Mouse (Mus musculus) stomach, postnatal 0 days (tissue): Measurements from ENCODE around the gene Tbc1d14. TPM values are rescaled to one million over a fixed set of nuclear protein-coding genes. Genes with fewer than 3 reads are reported as not detected.
A peak's percentile ranks its signal among the peaks of the same experiment; 100 is the strongest.

Experiments
- ATAC-seq: fragments of 200-750 bp; cut with Nextera tagmentation; 2 replicates; pipeline ENCODE4 v1.8.0; 2017; ENCODE audit not compliant: low FRiP score, low TSS enrichment
- DNase-seq: peaks from one replicate; pipeline ENCODE4 v3.0.0-alpha.2; 2016; ENCODE audit warnings: low spot score
- H3K27ac ChIP-seq: fragments of 300-500 bp; sonication (generic); replicated peaks from 2 replicates; pipeline ENCODE4 v1.5.1; 2014; ENCODE audit warnings: mild to moderate bottlenecking, control low read depth
- H3K27me3 ChIP-seq: fragments of 300-500 bp; sonication (generic); 2 replicates; pipeline ENCODE4 v1.6.1; 2014; ENCODE audit warnings: low read length; ENCODE audit not compliant: control insufficient read depth, insufficient read depth
- H3K36me3 ChIP-seq: fragments of 300-500 bp; sonication (generic); 2 replicates; pipeline ENCODE4 v1.6.1; 2014; ENCODE audit warnings: low read length, mixed read lengths; ENCODE audit not compliant: control insufficient read depth, insufficient read depth
- H3K4me1 ChIP-seq: fragments of 300-500 bp; sonication (generic); replicated peaks from 2 replicates; pipeline ENCODE4 v1.6.1; 2014; ENCODE audit warnings: antibody characterized with exemption; ENCODE audit not compliant: control insufficient read depth, insufficient read depth
- H3K4me2 ChIP-seq: fragments of 300-500 bp; sonication (generic); replicated peaks from 2 replicates; pipeline ENCODE4 v1.6.1; 2014; ENCODE audit warnings: low read depth, mild to moderate bottlenecking, control low read depth, moderate library complexity
- H3K4me3 ChIP-seq: fragments of 300-500 bp; sonication (generic); 2 replicates; pipeline ENCODE4 v1.5.1; 2014; ENCODE audit warnings: low read depth, low read length, control low read depth
- H3K9ac ChIP-seq: fragments of 300-500 bp; sonication (generic); 2 replicates; pipeline ENCODE4 v1.6.1; 2014; ENCODE audit warnings: mild to moderate bottlenecking, low read length, control low read depth, mixed read lengths
- H3K9me3 ChIP-seq: fragments of 300-500 bp; sonication (generic); 2 replicates; pipeline ENCODE4 v1.6.1; 2016; ENCODE audit warnings: low read length; ENCODE audit not compliant: control insufficient read depth
- CTCF ChIP-seq: IDR thresholded peaks from 2 replicates; pipeline ENCODE4 v1.5.1; 2016; ENCODE audit warnings: antibody characterized with exemption, low read depth, mild to moderate bottlenecking, moderate library complexity
- EP300 ChIP-seq: optimal IDR thresholded peaks from 2 replicates; pipeline ENCODE3; 2016; ENCODE audit warnings: antibody characterized with exemption
- WGBS: fragments of 180-500 bp; shearing (Covaris S2); extraction: QIAGEN DNeasy Blood & Tissue Kit; methylation state at CpG from one replicate; pipeline ENCODE4 v1.1.7; 2014; 5-methylcytosine and 5-hydroxymethylcytosine counted together
- polyA plus RNA-seq: library from polyadenylated mRNA; unstranded; fragments of >200 nt; fragmentation: Nextera tagmentation; extraction: Ambion mirVana; gene quantifications from 2 replicates; pipeline ENCODE4 v1.2.1, GENCODE M21; 2015

The Tbc1d14 gene
- polyA plus RNA-seq, 1 experiment from 2014 or later, result 22.1 TPM

- Histone ChIP-seq H3K27ac (0 out of 2 replicates have a peak overlapping the region, but pooled peaks have one; percentile 31), H3K4me3 (no peak overlapping the region), H3K27me3 (no peaks in the 10 kb centered on the region), H3K4me1 (0 out of 2 replicates have a peak, but pooled peaks cover 5% of the 10 kb centered on the region), H3K9ac (no peak overlapping the region), H3K36me3 (no peaks in the 10 kb centered on the region), H3K9me3 (no peaks in the 10 kb centered on the region), H3K4me2 (no peak overlapping the region)
- WGBS, result 48% methylated on average over 7 of the region's 7 CpGs
- TF ChIP-seq CTCF, result no peak
- TF ChIP-seq EP300, result no peak
- ATAC-seq, result no peak
- no peak for DNase-seq
Measured at GRCm38 (mm10) chr5:36557584-36558308, 35.3 kb downstream of the Tbc1d14 start.

GRCm38 (mm10) chr5:36556906-36557305 is 36.2 kb downstream of the Tbc1d14 start:
- H3K9ac ChIP-seq, result no peak overlapping the region
- 90% methylated on average over 3 of the region's 3 CpGs for whole genome bisulfite sequencing
- 0 out of 2 replicates have a peak, but pooled peaks cover 5% of the 10 kb centered on the region for H3K4me1 ChIP-seq
- no peak overlapping the region for H3K27ac ChIP-seq
- no peaks in the 10 kb centered on the region for H3K36me3 ChIP-seq
- no peak overlapping the region for H3K4me2 ChIP-seq
- no peaks in the 10 kb centered on the region for H3K9me3 ChIP-seq
- no peak for DNase-seq
- no peak for ATAC-seq
- no peak for TF ChIP-seq CTCF
- TF ChIP-seq EP300, result no peak
- H3K27me3 ChIP-seq, result no peaks in the 10 kb centered on the region
- H3K4me3 ChIP-seq, result no peak overlapping the region

GRCm38 (mm10) chr5:36556289-36556688 is 36.8 kb downstream of the Tbc1d14 start:
- H3K4me3 ChIP-seq, result no peak overlapping the region
- H3K27me3 ChIP-seq, result no peaks in the 10 kb centered on the region
- no peak overlapping the region for H3K9ac ChIP-seq
- no peak overlapping the region for H3K27ac ChIP-seq
- WGBS, result 72% methylated on average over 4 of the region's 4 CpGs
- H3K9me3 ChIP-seq, result no peaks in the 10 kb centered on the region
- no peaks in the 10 kb centered on the region for H3K36me3 ChIP-seq
- H3K4me1 ChIP-seq, result 0 out of 2 replicates have a peak, but pooled peaks cover 5% of the 10 kb centered on the region
- ATAC-seq (no peak), DNase-seq (no peak)
- H3K4me2 ChIP-seq, result no peak overlapping the region
- TF ChIP-seq EP300 (no peak), CTCF (no peak)

- no peak overlapping the region for H3K9ac ChIP-seq
- H3K36me3 ChIP-seq, result no peaks in the 10 kb centered on the region
- H3K4me1 ChIP-seq, result 0 out of 2 replicates have a peak, but pooled peaks cover 3% of the 10 kb centered on the region
- no peak overlapping the region for H3K4me2 ChIP-seq
- TF ChIP-seq EP300, result no peak
- TF ChIP-seq CTCF, result no peak
- no peak for ATAC-seq
- WGBS, result 41% methylated on average over 5 of the region's 5 CpGs
- no peaks in the 10 kb centered on the region for H3K9me3 ChIP-seq
- DNase-seq, result no peak
- H3K27me3 ChIP-seq, result no peaks in the 10 kb centered on the region
- no peak overlapping the region for H3K4me3 ChIP-seq
- H3K27ac ChIP-seq, result 0 out of 2 replicates have a peak overlapping the region, but pooled peaks have one; percentile 45
Measured at GRCm38 (mm10) chr5:36554496-36554895, 38.6 kb downstream of the Tbc1d14 start.

GRCm38 (mm10) chr5:36553886-36554285 is 39.2 kb downstream of the Tbc1d14 start:
- Histone ChIP-seq H3K4me3 (no peak overlapping the region), H3K27ac (peak overlapping the region; percentile 65; the same call in 1 of the 2 replicates), H3K4me2 (no peak overlapping the region), H3K9ac (no peak overlapping the region), H3K4me1 (0 out of 2 replicates have a peak, but pooled peaks cover 3% of the 10 kb centered on the region), H3K27me3 (no peaks in the 10 kb centered on the region), H3K9me3 (no peaks in the 10 kb centered on the region), H3K36me3 (no peaks in the 10 kb centered on the region)
- DNase-seq, result no peak
- WGBS, result 45% methylated on average over 4 of the region's 4 CpGs
- TF ChIP-seq CTCF, result no peak
- no peak for TF ChIP-seq EP300
- peak; percentile 76 for ATAC-seq

- Histone ChIP-seq H3K9ac (peak overlapping the region; percentile 13; the same call in 1 of the 2 replicates), H3K36me3 (no peaks in the 10 kb centered on the region), H3K4me1 (0 out of 2 replicates have a peak, but pooled peaks cover 3% of the 10 kb centered on the region), H3K4me2 (no peak overlapping the region), H3K4me3 (no peak overlapping the region), H3K9me3 (no peaks in the 10 kb centered on the region), H3K27ac (peak overlapping the region; percentile 65), H3K27me3 (no peaks in the 10 kb centered on the region)
- 74% methylated on average over 2 of the region's 2 CpGs for WGBS
- no peak for DNase-seq
- TF ChIP-seq EP300 (no peak), CTCF (no peak)
- ATAC-seq, result no peak
Measured at GRCm38 (mm10) chr5:36553056-36553606, 39.9 kb downstream of the Tbc1d14 start.
